Mouse (Mus musculus): ENCODE data around the gene Tagap.
"Not testable (repeated sequence)": the region's sequence is repeated elsewhere in the genome, so short reads cannot be mapped to it uniquely, and the experiment has no call there.

DNA sequence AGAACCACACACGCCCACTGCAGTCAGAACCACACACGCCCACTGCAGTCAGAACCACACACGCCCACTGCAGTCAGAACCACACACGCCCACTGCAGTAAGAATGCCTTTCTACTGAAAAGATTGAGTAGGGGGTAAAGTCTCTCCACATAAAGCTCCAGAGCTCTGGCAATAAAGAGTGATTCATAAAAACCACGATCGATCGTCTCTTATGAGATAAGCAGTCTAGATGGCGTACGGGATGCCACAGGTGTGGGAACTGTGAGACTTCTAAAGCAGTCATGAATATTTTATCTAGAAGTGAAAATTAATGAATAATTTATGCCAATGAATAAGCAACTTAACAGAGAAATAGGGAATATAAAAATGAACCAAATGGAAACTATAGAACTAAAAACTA lies 31.4 kb downstream of the Tagap start:
- TF ChIP-seq ZNF384 (IDR thresholded peaks at IDR 0.05; ENCODE audit: low read depth, low read length); CHD2 (IDR thresholded peaks at IDR 0.05; ENCODE audit: low read depth, low read length); ZC3H11A (IDR thresholded peaks at IDR 0.05; ENCODE audit: borderline replicate concordance, low read depth, low read length); HCFC1 (IDR thresholded peaks at IDR 0.05; ENCODE audit: borderline replicate concordance, insufficient read depth, low read length): not testable (repeated sequence)

Measured in ES-E14 (cell line).